Mouse (Mus musculus): ENCODE measurements around the gene Rbm4.
"Not testable (repeated sequence)": the region's sequence is repeated elsewhere in the genome, so short reads cannot be mapped to it uniquely, and the experiment has no call there.

Gene Rbm4

DNA sequence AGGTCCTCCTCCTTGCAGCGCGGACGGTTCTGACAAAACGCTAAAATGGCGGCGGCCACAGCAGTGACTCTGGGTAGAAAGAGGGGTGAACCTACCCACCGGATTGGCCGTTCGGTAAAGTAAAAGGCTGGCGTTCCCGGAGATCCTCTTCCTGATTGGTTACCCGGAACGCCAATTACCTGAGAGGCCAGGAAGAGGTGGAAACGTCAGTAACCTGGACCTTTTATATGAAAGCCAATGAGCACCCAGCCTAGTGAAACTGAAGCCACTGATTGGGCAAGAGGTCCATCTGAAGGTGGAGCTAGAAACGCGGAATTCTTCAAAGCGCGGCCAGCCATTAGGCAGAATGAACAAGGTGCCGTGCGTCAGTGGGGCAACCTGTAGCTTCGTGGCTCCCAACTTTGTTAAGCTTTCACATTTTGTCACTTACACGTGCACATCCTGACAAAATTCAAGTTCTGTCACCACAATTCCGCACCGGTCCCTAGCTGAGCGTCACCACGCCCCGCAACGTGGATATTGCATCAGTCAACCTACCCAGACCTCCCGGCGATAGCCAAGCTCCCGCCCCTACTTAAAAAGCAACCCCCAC lies at the start of gene Rbm4:
Gene Rbm4 (minus strand): TSS at position 71 of the 592 bp plus-strand sequence.
- peak; percentile 99 for DNase-seq

DNA sequence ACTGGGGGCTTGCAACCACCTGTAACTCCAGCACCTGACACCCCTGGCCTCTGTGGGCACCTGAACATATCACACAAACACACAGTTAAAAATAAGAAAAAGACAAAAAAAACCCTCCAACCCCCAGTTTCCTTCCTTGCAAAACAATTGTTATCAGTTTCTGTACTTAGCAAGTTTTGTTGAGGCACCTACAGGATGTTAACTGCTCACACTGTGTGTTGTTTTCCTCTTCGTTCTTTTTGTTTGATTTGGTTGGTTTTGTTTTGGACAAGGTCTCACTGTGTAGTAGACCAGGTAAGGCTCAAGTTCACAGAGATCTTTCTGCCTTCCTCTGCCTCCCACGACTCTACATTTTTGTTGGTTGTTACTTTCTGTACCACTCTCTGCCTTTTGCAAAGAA lies 48.9 kb upstream of the Rbm4 start:
- no peak for DNase-seq

DNA sequence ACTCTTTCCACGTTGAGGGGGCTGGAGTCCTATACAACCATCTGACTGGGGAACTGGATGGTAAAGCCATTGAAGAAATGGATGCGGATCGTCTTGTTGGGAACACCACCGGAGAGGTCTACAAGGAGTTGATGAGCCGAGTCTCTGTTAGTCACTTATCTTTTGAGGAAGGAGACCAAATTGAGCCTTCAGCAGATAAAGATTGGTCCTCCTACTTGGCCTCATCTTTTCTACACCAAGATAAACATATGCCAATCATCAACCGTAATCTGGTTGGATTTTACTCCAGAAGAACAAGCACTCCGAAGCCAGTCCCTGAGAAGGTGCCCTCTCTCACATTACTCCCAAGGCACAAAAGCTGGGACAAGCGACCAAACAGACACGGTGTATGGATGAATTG lies 47.1 kb upstream of the Rbm4 start:
- DNase-seq, result no peak

DNA sequence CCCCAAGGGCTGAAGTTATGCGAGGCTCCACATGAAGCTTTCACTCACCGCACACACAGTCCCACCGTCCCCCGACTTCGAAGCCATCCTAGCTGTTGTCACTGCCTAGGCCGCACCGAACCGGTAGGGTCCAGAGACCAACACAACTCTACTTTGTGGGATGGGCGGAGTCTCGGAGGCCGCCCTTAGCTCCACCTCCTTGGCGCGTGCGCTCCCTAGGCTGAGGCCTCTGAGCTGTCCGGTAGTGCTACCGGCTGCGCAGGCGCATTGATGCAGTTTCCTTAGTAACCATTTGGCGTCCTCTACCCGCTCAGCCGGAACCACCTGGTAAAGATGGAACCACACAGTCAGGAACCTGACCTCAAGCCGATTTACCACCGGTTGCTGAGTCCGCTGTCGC lies 45.4 kb upstream of the Rbm4 start, which contains the start of the genes Ccs and Ccdc87:
Gene Ccs (minus strand): TSS at position 184 of the 400 bp plus-strand sequence.
Gene Ccdc87 (plus strand): TSS at position 218 of the 400 bp plus-strand sequence.
- DNase-seq, result peak; percentile 98

DNA sequence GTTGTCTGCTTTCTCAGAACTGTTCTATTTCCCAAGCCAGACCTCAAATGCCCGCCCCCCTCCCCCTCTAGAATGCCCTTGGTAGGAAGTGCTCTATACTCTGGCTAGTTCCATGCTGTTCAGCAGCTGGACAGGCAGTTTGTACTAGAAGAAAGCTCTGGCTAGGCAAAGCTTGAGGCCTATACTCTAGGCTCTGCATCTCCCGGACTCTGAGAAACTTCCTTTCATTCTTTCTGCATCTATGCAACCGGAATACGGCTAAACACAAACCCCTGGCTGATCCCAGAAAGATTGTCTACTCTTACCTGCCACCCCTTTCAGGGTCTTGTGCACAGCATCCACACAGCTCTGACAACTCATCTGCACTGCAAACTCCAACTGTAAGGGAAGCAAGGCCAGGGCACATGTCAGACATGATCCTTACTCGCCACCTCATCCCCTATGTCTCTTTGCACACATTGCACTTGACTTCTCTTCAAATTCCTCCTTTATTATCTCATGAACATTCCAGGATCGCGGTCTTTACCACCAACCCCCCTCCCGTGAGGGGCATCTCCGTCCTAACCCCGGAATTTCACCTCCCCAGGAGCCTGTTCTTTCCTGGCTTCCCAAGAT lies 44.9 kb upstream of the Rbm4 start:
- no peak for DNase-seq

DNA sequence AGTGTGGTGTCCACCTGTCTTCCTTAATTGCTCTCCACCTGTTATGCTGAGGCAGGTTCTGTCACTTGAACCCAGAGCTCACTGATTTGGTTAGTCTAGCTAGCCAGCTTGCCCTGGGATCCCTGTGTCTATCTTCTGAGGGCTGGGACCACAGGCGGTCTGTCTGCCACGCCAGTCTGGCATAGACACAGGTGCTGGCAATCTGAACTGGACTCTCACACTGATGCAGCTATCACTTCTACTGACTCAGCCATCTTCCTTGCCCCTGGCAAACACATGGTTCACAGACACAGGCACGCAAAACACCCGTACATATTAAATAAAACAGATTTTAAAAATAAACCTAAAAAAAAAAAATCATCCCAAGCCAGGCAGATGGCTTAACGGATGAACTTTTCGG lies 43.3 kb upstream of the Rbm4 start:
- no peak for DNase-seq

DNA sequence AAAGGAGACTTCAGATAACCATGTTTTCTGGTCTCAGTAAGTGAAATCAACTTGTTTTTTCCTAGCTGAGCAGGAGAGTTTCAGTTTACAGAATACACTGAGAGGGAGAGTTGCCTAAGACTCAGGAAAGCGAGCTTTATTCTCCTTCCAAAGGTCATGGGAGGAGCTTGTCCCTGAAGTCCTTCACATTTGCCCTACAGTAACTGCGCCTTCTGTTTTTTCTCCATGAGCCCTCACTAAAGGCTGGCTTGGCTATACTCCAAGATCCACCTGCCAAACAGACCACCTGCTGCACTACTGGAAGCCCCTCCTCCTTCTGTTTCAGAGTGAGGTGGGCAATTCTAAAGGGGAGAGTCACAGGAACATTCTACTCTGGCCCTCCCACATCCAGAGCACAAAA lies 42.4 kb upstream of the Rbm4 start:
- no peak for DNase-seq

DNA sequence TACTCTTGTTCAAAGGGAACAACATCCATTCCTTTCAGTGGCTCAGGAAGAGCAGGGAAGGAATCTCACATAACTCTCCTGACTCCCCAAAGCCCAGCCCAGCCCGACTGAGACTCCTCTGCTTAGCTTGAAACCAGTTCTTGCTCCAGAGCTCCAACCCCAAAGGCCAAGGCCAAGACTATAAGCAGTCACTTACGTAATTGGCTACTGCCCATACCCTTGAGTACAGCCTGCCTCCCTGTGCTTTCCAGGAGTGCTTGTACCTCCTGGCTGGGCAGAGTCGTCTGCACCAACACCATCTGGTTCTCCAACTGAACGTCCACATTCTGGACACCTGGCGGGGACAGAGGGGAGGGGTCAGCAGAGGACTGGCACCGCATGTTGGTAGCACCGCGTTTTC lies 40.3 kb upstream of the Rbm4 start:
- DNase-seq, result no peak

DNA sequence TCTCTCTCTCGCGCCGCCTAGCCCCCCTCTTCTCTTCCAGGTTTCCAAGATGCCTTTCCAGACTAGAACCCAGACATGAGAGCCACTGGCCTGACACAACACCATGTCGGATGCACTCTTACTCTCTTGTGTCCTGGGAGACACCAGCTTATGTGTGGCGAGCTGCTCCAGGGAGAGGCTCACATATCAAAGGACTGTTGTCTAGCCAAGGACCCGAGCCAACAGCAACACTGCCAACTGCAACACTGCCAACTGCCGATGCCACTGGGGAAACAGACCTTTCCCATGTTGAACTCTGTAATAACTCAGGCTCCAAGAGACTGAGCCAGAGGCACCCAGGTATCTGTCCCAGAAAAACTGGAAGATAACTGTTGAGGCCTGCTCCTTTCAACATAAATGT lies 35.5 kb upstream of the Rbm4 start:
- peak; percentile 62 for DNase-seq

DNA sequence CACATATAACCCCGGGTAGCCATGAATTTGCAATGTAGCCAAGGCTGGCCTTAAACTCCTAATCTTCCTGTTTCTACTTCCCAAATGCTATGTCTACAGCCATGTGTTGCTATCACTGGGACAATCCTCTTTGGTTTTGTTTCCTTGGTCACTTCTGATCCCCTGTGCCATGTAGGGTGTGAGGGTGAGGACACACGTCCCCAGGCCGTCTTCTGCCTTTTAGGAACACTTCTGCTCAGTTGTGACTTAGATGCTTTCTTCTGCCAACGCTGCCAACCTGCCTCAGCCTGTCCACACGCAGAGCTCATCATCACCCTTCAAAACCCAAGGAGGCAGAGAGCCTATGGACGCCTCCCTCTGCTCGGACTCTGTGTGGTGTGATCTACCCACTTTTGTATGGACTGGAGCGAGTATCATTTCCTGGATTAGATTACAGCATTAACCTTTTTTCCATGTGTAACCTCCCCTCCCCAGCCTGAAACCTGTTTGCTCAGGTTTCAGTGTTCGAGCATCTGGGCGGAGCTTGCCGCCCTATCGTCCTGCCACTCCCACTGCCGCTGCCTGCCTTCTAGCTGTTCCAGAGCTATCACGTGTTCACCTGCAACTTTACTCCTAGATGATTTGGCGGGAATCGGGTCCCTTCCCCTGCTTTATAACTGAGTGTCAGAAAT lies 34.9 kb upstream of the Rbm4 start:
- DNase-seq, result no peak

DNA sequence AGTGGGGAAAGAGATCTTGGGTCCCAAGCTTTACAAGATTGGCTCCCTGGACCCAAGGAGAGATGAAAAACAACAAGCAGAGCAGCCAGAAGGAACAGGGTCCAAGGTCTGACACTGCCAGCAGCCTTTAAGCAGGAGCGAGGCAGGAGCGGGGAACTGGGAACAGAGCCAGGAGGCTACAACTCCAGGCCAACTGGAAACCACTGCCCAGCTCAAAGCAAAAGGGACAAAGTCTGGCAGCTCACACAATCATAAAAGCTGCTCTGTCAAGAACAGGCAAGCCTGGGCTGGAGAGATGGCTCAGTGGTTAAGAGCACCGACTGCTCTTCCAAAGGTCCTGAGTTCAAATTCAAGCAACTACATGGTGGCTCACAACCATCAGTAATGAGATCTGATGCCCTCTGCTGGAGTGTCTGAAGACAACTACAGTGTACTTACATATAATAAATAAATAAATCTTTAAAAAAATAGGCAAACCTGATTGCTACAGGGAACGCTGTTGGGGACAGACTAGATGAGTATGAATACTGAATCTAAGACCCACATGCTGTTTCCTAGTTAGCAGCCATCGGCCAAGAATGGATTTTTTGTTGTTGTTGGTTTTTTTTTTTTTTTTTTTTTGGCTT lies 27.1 kb upstream of the Rbm4 start:
- DNase-seq, result peak; percentile 65

DNA sequence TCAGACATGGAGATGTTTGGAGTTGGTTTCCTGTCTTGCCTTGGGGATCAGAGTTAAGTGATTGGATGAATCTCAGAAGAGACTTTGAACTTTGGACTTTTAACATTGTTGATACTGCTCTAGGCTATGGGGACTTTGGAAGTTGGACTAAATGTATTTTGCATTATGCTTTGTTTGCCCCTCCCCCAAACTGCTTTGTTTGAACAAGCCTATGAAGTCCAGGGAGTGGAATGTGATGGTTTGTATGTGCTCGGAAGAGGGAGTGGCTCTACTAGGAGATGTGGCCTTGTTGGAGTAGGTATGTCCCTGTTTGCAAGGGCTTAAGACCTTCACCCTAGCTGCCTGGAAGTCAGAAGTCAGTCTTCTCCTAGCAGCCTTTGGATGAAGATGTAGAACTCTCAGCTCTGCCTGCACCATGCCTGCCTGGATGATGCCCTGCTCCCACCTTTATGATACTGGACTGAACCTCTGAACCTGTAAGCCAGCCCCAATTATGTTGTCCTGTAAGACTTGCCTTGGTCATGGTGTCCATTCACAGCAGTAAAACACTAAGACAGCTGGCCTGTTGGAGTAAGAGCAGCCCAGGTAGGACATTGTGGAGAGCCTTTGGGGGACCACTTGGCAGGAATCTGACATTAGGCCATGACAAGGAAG lies 23.6 kb upstream of the Rbm4 start:
- no peak for DNase-seq

DNA sequence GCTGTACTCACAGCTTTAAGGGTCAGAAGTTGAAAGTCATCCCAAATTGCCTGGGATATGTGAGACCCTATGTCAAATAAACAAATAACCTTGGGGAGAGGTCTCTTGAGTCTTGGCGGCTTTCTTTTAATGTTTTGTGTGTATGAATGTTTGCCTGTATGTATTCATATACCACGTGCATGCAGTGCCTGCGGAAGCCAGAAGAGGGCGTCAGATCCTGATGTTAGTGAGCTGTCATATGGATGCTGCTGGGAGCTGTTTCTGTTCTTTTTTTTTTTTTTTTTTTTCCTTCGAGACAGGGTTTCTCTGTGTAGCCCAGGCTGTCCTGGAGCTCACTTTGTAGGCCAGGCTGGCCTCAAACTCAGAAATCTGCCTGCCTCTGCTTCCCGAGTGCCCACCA lies 19.3 kb upstream of the Rbm4 start:
- DNase-seq, result no peak

DNA sequence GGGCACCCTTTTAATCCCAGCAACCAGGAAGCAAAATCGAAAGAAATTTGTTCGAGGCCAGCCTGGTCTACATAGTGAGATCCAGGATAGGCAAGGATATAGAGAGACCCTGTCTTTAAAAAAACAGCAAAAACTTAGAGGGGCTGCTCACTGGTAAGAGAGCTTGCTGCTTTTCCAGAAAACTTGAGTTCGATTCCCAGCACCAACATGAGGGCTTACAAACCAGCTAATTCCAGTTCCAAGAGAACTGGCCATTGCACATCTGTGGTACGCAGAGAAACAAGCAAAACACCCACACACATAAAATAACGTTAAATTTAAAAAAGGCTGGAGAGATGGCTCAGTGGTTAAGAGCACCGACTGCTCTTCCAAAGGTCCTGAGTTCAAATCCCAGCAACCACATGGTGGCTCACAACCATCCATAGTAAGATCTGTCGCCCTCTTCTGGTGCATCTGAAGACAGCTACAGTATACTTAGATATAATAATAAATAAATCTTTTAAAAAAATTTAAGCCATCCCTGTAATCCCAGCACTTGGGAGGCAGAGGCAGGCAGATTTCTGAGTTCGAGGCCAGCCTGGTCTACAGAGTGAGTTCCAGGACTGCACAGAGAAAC lies 18.7 kb upstream of the Rbm4 start:
- DNase-seq, result not testable (repeated sequence)

DNA sequence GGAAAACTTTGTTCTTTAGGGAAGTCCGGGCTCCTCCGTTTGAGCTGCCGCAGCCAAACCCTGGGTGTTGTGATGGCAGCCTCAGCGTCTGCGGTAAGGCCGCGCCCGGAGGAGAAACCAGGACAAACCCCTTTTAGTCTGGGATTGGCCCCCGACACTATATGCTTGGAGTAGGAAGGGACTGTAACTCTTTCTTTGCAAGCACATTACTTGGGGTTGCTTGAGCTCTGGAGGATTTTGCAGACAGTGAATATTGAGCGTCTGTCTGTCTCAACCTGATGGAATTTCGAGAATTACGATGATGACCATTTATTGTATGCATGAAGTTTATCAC lies 18.2 kb upstream of the Rbm4 start:
- DNase-seq, result no peak

DNA sequence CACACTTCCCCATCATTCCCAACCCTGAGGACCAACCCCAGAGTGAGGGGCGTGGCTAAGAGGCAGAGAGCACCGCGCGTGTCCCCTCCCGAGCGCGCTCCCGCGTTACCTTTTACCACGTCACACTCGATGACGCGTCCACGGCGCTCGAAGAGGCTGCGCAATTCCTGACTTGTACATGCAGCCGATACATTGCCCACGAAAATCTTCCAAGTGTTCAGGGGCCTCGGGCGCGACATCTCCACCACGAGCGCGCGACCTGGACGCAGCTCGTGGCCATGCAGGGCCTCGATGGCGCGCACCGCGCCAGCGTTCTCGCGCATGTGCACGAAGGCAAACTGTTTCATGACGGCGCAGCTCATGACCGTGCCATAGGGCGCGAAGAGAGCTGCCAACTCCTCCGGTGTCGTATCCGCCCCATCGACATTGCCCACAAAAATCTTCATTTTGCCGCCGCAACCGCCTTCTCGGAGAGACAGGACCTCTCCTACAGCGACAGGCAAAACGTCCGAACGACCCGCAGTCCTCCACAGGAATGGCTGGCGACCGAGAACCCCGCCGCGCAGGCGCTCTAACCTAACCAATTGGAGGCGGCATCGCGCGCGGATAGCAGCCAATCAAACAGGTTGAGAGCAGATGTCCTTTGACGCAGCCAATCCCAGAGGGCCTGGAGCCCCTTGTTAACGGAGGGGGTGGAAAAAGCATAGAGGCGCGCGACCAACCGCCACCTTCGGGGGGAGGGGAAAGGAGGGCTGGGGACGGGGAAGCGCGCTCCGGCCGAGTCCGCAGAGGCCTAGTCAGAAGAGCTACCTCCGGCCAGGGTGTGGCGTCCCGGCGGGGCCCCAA lies 17.6 kb upstream of the Rbm4 start, which contains the start of the genes Gm21992 and Rbm14:
Gene Gm21992 (minus strand): TSS at position 550 of the 846 bp plus-strand sequence.
Gene Rbm14 (minus strand): TSS at position 572 of the 846 bp plus-strand sequence.
- DNase-seq, result peak; percentile 98

DNA sequence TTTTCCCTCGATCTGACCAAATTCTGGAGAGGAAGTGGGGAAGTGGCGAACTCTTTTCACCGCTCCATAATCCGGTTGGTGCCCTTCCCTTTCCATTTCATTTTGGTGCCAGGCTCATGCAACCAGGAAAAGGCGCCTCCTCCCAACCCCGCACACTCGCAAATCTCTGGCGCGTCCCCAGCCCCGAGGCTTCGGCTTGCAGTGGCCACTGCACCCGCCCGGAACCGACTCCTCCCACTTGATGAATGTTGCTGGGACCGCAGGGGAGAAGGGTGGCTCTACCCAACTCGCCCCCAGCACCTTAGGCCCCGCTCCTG lies 17.0 kb upstream of the Rbm4 start:
- DNase-seq, result no peak

DNA sequence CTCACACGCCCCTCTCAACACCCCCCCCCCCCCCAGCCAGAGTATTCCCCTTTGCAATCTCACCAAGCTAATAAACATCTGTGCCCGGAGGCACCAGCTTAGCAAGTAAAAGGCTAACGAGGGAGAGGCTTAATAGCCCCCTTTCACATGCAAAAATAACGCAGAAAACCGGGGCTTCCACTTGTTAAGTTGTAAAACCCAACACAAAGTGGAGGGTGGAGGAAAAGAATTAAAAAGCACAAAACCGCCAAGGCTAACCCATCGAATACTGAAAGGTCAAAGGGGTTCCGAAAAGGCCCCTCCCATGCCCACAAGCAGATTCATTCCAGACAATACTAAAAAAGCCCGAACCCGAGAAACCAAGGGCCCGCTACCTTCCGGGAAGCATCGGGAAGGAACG lies 16.6 kb upstream of the Rbm4 start:
- no peak for DNase-seq

DNA sequence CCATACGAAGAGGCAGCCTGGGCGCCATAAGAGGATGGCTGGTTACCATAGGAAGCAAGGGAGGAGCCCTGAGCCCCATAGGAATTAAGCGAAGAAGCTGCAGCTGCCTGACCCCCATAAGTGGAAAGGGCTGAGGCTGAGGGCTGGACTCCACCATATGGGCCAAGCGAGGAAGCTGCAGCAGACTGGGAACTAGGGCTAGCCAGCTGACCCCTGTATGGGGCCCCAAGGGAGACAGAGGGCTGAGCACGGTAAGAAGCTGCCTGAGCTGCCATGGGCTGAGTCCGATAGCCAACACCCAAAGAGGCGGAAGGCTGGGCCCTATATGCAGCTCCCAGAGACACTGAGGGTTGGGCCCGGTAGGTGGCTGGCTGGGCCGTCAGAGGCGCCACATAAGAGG lies 9.6 kb upstream of the Rbm4 start:
- no peak for DNase-seq

DNA sequence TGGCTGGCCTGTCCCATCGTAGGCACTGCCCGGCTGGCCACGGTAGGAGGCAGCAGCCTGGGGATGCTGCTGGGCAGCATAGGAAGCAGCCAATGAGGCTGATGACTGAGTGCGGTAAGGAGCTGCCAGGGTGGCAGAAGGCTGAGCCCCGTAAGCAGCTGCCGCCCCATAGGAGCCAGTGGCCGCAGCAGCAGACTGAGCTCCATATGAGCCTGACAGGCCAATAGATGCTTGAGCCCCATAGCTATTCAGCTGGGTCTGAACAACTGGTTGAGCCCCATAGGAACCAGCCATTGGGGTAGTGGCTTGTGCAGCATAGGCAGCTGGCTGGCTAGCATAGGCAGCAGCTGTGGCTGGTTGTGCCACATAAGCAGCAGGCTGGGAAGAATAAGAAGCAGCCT lies 9.0 kb upstream of the Rbm4 start:
- no peak for DNase-seq

DNA sequence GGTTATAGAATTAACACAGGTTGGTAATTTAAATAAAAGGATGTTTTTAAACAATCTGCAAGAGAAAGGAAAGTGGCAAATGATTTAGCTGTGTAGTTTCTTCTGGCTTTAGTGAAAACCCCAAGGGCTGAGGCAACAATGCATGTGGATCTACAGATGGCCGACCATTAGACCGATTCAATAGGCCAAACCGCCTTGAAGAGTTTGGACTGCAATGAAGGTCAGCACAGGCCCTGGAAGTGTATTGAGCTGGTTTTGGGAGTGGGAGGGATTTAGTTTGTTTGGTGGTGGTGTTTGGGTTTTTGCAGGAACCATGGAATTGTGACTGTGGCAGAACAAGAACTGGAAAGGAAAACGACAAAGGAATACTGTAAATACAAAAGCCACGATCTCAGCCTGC lies 5.4 kb upstream of the Rbm4 start:
- no peak for DNase-seq

DNA sequence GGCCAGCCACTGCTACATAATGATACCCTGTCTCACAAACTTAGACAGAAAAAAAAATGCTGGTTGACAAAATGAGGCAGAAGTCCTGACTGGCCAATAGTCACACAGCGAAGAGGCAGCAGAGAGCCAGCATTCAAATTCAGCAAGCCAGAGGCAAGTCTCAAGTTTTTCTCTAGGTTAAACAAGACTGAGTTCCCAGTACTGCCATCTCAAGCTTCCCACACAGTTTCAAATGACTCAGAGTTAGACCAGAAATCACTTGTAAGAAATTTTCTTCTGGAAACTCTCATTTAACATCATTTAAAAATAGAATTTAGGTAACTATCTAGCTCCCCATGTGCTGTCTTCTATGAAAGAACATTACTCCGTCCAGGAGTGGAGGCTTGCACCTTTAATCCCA lies 4.1 kb upstream of the Rbm4 start:
- no peak for DNase-seq
